Mouse (Mus musculus) heart, embryonic 13.5 days (tissue): ENCODE data around the gene Fbxl18. TPM values are rescaled to one million over a fixed set of nuclear protein-coding genes. Genes with fewer than 3 reads are reported as not detected.

Experiments used
- ATAC-seq: fragments of 200-750 bp; cut with Nextera tagmentation; 2 replicates; pipeline ENCODE4 v1.8.0; 2017; ENCODE audit warnings: moderate TSS enrichment; ENCODE audit not compliant: insufficient number of reproducible peaks, low FRiP score, low TSS enrichment; ENCODE audit errors: extremely low read depth
- H3K27ac ChIP-seq: fragments of 300-500 bp; sonication (generic); replicated peaks from 2 replicates; pipeline ENCODE4 v1.5.1; 2015; ENCODE audit warnings: moderate library complexity, mild to moderate bottlenecking, inconsistent platforms
- H3K27me3 ChIP-seq: fragments of 300-500 bp; sonication (generic); replicated peaks from 2 replicates; pipeline ENCODE4 v1.6.1; 2015; ENCODE audit warnings: mild to moderate bottlenecking, inconsistent platforms
- H3K36me3 ChIP-seq: fragments of 300-500 bp; sonication (generic); 2 replicates; pipeline ENCODE4 v1.6.1; 2015; ENCODE audit warnings: mild to moderate bottlenecking, inconsistent platforms
- H3K4me1 ChIP-seq: fragments of 300-500 bp; sonication (generic); 2 replicates; pipeline ENCODE4 v1.6.1; 2015; ENCODE audit warnings: inconsistent platforms
- H3K4me2 ChIP-seq: fragments of 300-500 bp; sonication (generic); 2 replicates; pipeline ENCODE4 v1.6.1; 2015; ENCODE audit warnings: inconsistent platforms, mild to moderate bottlenecking, moderate library complexity
- H3K4me3 ChIP-seq: fragments of 300-500 bp; sonication (generic); 2 replicates; pipeline ENCODE4 v1.5.1; 2015; ENCODE audit warnings: moderate library complexity, mild to moderate bottlenecking, inconsistent platforms
- H3K9ac ChIP-seq: fragments of 300-500 bp; sonication (generic); 2 replicates; pipeline ENCODE4 v1.6.1; 2015; ENCODE audit warnings: inconsistent platforms, mild to moderate bottlenecking, moderate library complexity
- H3K9me3 ChIP-seq: fragments of 300-500 bp; sonication (generic); 2 replicates; pipeline ENCODE4 v1.6.1; 2016; ENCODE audit warnings: inconsistent platforms
- WGBS: fragments of 180-500 bp; shearing (Covaris S2); methylation state at CpG from one replicate; pipeline ENCODE4 v1.1.7; 2015; ENCODE audit warnings: mixed read lengths; 5-methylcytosine and 5-hydroxymethylcytosine counted together
- polyA plus RNA-seq: library from polyadenylated mRNA; unstranded; fragments of >200 nt; fragmentation: Nextera tagmentation; extraction: Ambion mirVana; gene quantifications from 2 replicates; pipeline ENCODE4 v1.2.1, GENCODE M21; 2015

The Fbxl18 gene
- polyA plus RNA-seq, 1 experiment from 2014 or later: 8.7 TPM

DNA sequence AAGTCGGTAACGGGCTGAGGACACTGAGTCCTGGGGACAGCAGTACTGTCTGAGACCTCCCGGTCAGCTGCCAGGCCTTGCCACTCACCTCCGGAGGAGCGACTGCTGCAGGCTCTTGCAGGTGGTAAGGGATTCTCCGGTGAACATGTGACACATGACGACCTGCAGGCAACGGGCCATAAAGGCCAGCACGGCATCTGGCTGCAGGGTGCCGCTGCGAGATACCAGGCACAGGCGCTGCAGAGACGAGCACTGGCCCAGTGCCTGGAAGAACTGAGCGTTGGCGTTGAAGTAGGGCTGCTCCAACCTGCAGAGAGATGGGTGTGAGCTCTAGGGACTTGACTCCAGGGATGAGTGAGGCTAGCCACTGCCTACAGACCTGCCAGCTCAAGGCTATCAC is 16.7 kb downstream of the Fbxl18 start:
- H3K4me2 ChIP-seq: no peak overlapping the region
- peaks cover 33% of the 10 kb centered on the region for H3K4me1 ChIP-seq
- 69% methylated on average over 15 of the region's 15 CpGs for WGBS
- no peak overlapping the region for H3K27ac ChIP-seq
- H3K9me3 ChIP-seq: peaks cover 5% of the 10 kb centered on the region; the same call in 1 of the 2 replicates
- H3K27me3 ChIP-seq: no peaks in the 10 kb centered on the region
- peaks cover 50% of the 10 kb centered on the region for H3K36me3 ChIP-seq
- no peak for ATAC-seq
- no peak overlapping the region for H3K9ac ChIP-seq
- no peak overlapping the region for H3K4me3 ChIP-seq

DNA sequence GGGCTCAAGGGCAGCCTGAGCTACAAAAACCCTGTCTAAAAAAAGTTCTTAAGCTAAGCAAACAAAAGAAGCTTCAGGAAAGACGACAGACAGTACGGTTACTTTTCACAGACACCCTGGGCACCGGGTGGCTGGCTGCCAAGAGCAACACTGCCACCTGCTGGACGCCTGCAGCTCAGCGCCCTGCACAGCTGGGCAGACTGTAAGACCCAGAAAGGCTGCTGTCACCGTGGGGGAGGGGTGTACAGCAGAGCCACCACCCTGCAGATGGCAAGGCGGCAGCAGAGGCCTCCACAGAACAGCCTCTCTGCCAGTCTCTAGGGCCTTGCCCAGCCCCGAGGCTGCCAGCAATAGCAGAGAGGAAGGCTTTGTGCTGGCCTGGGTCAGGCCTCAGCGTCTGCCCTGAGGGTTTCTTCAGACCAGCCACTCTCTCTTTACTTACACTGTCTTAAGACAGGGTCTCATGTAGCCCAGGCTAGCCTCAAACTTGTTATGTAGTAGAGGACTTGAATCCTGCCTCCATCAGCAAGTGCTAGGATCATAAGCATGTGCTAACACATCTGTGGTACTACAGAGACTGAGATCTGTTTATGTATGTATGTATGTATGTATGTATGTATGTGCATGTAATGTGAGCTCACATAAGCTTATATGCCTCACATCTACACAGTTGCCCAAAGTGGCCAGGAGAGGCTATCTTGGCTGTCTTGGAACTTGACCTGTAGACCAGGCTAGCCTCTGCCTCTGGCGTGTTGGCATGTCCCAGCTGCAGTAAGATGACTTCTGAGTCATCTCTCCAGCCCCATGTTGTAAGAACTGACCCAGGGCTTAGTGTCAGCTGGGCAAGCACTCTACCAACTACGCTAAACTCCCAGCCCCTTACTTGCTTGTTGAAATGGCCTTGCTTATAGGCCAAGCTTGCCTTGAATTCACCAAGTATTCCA is 17.6 kb downstream of the Fbxl18 start:
- peaks cover 6% of the 10 kb centered on the region; the same call in 1 of the 2 replicates for H3K9me3 ChIP-seq
- peaks cover 33% of the 10 kb centered on the region for H3K4me1 ChIP-seq
- H3K36me3 ChIP-seq: peaks cover 55% of the 10 kb centered on the region
- no peak for ATAC-seq
- 29% methylated on average over 11 of the region's 11 CpGs for WGBS
- H3K4me3 ChIP-seq: no peak overlapping the region
- no peak overlapping the region for H3K4me2 ChIP-seq
- 0 out of 2 replicates have a peak overlapping the region, but pooled peaks have one; percentile 1 for H3K9ac ChIP-seq
- H3K27me3 ChIP-seq: no peaks in the 10 kb centered on the region
- no peak overlapping the region for H3K27ac ChIP-seq

DNA sequence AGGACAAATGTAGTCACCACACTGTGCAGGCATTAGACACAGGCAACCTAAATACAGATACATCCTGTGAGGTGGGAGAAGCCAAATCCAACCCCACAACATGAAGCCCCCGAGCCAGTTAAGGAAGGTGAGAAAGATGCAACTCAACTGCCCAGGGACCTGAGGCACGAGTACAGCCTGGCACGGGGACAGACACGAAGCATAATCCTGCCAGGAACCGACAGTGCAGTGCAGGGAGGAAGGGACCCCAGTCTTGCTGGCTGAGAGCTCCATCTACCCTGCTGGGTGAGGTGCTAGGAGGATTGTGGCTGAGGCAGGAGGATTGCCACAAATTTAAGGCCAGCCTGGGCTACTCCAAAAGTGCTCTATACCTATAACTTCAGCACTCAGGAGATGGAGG is 18.3 kb downstream of the Fbxl18 start:
- Histone ChIP-seq H3K9ac (0 out of 2 replicates have a peak overlapping the region, but pooled peaks have one; percentile 1), H3K27ac (no peak overlapping the region), H3K27me3 (no peaks in the 10 kb centered on the region), H3K4me1 (peaks cover 31% of the 10 kb centered on the region), H3K36me3 (peaks cover 60% of the 10 kb centered on the region), H3K4me3 (no peak overlapping the region), H3K4me2 (no peak overlapping the region), H3K9me3 (peaks cover 6% of the 10 kb centered on the region; the same call in 1 of the 2 replicates)
- ATAC-seq: no peak
- WGBS: 87% methylated on average over 5 of the region's 5 CpGs

DNA sequence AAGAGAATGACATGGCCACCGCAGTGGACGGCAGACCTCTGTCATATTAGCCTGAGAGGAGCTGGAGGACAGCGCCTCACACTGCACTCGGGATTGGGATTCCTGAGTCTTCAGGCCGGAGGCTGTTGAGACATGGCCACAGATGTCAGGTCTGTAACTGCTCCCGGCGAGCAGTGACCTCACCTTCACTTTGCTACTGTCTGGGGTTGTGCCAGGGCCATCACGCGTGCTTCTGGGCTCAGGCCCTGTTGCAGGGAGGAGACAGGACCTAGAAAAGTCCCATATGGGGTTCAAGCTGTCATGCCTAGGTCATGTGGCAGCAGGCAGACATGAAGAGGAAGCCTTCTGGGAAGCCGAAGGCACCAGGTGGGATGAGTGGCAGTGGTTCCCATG is 19.7 kb downstream of the Fbxl18 start:
- no peak overlapping the region for H3K4me3 ChIP-seq
- H3K4me1 ChIP-seq: peaks cover 17% of the 10 kb centered on the region
- ATAC-seq: no peak
- peaks cover 6% of the 10 kb centered on the region; the same call in 1 of the 2 replicates for H3K9me3 ChIP-seq
- H3K4me2 ChIP-seq: no peak overlapping the region
- peaks cover 72% of the 10 kb centered on the region for H3K36me3 ChIP-seq
- H3K9ac ChIP-seq: no peak overlapping the region
- no peak overlapping the region for H3K27ac ChIP-seq
- no peaks in the 10 kb centered on the region for H3K27me3 ChIP-seq
- WGBS: 89% methylated on average over 10 of the region's 10 CpGs

DNA sequence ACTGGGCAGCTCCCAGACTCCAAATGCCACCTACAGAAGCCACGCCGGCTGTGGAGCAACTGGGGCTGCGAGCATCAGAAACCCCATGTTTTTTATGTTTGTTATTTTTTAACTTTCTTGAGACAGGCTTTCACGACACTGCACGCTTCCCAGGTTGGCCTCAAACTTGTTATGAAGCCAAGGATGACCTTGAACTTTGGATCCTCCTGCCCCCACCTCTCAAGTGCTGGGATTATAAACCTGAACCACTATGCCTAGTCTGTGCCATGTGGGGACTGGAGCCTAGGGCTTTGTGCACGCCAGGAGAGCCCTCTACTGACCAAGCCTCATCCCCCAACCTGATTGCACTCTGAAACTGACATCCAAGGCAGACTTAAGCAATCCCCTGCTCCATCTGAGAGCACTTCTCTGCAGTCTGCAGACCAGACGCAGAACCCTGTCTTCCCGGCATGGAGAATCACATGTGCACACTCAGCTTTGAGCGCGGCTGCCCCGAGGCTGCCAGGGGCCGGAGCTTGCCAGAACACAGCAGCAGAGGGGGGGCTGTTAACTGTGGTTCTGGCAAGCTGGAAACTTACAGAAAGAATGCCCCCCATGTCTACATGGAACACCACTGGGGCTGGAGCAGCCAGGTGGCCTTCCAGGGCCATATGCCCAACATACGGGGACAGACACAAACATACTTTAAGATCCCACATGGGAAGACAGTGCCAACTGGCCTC is 20.3 kb downstream of the Fbxl18 start:
- H3K36me3 ChIP-seq: peaks cover 75% of the 10 kb centered on the region
- peaks cover 12% of the 10 kb centered on the region for H3K4me1 ChIP-seq
- no peaks in the 10 kb centered on the region for H3K27me3 ChIP-seq
- no peak overlapping the region for H3K9ac ChIP-seq
- WGBS: 89% methylated on average over 13 of the region's 13 CpGs
- H3K9me3 ChIP-seq: peaks cover 6% of the 10 kb centered on the region; the same call in 1 of the 2 replicates
- no peak for ATAC-seq
- no peak overlapping the region for H3K4me3 ChIP-seq
- H3K27ac ChIP-seq: no peak overlapping the region
- H3K4me2 ChIP-seq: no peak overlapping the region

DNA sequence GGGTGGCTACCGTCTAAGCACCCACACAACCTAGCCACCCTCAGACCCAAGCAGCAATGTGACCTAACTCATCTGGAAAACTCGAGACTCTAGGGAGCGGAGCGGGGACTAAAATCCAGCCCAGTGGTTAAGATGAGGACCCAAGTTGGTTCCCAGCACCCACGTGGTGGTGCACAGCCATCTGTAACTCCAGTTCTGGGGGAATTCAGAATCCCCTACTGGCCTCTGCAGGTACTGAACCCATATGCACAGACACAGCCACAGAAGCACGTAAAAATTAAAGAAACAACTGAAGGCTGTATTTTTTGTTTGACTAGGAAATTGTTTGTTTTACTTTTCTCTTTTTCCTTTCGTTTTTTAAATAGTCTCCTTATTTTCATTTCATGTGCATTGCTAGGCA is 21.5 kb downstream of the Fbxl18 start:
- peaks cover 77% of the 10 kb centered on the region for H3K36me3 ChIP-seq
- no peak for ATAC-seq
- H3K9ac ChIP-seq: no peak overlapping the region
- WGBS: 92% methylated on average over 7 of the region's 7 CpGs
- H3K27me3 ChIP-seq: no peaks in the 10 kb centered on the region
- H3K4me3 ChIP-seq: no peak overlapping the region
- H3K4me1 ChIP-seq: peaks cover 6% of the 10 kb centered on the region
- no peak overlapping the region for H3K4me2 ChIP-seq
- peaks cover 6% of the 10 kb centered on the region; the same call in 1 of the 2 replicates for H3K9me3 ChIP-seq
- no peak overlapping the region for H3K27ac ChIP-seq

DNA sequence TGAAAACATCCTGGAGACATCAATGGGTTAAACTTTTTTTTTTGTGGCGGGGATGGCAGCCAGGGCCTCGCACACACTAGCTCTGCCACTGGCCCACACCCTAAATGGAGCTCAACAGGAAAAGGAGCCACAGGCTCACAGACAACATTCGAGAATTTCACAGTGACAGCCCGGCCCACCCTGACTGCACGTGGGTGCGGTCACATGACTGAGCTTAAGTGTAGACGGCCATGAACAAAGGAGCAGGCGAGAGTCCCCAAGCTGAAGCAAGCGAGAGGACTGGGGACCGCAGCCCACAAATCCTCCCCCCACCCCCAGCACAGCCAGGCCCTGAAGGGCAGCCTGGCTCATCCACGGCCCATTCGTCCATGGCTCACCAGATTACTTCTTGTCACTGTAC is 23.5 kb downstream of the Fbxl18 start:
- Histone ChIP-seq H3K36me3 (peaks cover 65% of the 10 kb centered on the region), H3K4me1 (no peaks in the 10 kb centered on the region; the same call in 1 of the 2 replicates), H3K4me2 (no peak overlapping the region), H3K27me3 (no peaks in the 10 kb centered on the region), H3K9me3 (peaks cover 6% of the 10 kb centered on the region; the same call in 1 of the 2 replicates), H3K27ac (no peak overlapping the region), H3K4me3 (no peak overlapping the region), H3K9ac (0 out of 2 replicates have a peak overlapping the region, but pooled peaks have one; percentile 21)
- ATAC-seq: no peak
- 59% methylated on average over 12 of the region's 12 CpGs for WGBS

DNA sequence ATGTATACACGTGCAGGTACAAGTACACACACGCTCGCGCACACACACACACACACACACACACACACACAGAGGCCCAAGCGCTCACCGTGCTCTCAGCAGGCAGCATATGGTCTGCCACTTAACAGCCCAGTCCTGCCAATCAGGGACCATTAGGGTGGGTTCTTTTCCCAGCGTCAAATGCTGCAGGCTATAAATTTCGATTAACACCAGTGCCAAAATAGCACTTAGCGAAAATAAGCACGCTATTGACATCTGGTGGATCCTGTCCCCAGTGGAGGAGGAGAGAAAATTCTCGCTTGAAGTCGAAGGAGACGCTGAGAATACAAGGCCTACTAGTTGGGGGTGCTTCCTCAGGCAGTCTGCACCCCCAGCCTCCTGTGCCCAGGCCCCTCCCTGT is 25.8 kb downstream of the Fbxl18 start:
- WGBS: 85% methylated on average over 13 of the region's 13 CpGs
- no peak overlapping the region for H3K27ac ChIP-seq
- ATAC-seq: no peak

DNA sequence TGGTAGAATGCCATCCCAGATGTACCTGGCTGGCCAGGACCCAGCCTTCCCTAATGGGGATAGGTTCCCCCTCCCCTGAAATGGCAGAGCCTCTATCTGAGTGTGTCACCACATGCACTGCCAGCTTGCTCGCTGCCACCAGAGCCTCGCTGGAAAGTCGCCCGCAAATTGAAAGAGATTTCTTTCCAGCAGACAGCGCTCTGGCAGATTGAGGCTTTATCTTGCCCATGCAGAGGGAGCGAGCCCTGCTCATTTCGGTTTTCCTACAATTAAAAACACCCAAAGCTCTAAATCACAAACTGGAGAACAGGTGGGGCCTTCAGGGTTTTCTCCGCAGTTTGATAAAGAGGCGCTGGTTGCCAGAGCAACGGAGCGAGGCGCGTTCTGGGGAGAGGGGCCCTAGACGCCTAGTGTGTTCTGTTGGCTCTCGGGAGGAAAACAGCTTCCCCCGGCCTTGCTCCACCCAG is 37.4 kb downstream of the Fbxl18 start:
- Histone ChIP-seq H3K36me3 (no peaks in the 10 kb centered on the region), H3K9ac (0 out of 2 replicates have a peak overlapping the region, but pooled peaks have one; percentile 25), H3K9me3 (0 out of 2 replicates have a peak, but pooled peaks cover 9% of the 10 kb centered on the region), H3K4me1 (peaks cover 17% of the 10 kb centered on the region), H3K4me3 (peak overlapping the region; percentile 15; the same call in 1 of the 2 replicates), H3K27ac (no peak overlapping the region), H3K4me2 (peak overlapping the region; percentile 48), H3K27me3 (no peaks in the 10 kb centered on the region)
- 40% methylated on average over 16 of the region's 16 CpGs for WGBS
- no peak for ATAC-seq

More for the DNA sequence above, 25.8 kb downstream of the Fbxl18 start:
- Histone ChIP-seq H3K4me3 (no peak overlapping the region), H3K27me3 (no peaks in the 10 kb centered on the region), H3K4me2 (no peak overlapping the region), H3K4me1 (no peaks in the 10 kb centered on the region), H3K9me3 (peaks cover 6% of the 10 kb centered on the region; the same call in 1 of the 2 replicates), H3K9ac (no peak overlapping the region), H3K36me3 (peaks cover 49% of the 10 kb centered on the region)

DNA sequence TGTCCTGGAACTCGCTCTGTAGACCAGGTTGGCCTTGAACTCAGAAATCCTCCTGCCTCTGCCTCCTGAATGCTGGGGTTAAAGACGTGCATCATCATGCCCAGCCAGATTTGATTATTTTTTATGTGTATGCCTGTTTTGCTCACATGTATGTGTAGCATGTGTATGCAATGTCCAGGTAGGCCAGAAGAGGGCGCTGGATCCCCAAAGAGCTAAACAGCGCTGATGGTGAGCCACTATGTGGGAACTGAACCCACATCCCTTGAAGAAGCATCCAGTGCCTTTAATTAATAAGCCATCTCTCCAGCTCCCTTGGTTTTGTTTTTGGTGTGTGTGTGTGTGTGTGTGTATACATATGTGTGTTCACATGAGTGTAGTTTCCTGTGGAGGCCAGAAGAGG is 38.8 kb downstream of the Fbxl18 start:
- Histone ChIP-seq H3K4me1 (0 out of 2 replicates have a peak, but pooled peaks cover 8% of the 10 kb centered on the region), H3K27ac (no peak overlapping the region), H3K9me3 (0 out of 2 replicates have a peak, but pooled peaks cover 9% of the 10 kb centered on the region), H3K36me3 (no peaks in the 10 kb centered on the region), H3K4me3 (no peak overlapping the region), H3K4me2 (no peak overlapping the region), H3K9ac (no peak overlapping the region), H3K27me3 (no peaks in the 10 kb centered on the region)
- no peak for ATAC-seq
- 62% methylated on average over 4 of the region's 4 CpGs for WGBS

DNA sequence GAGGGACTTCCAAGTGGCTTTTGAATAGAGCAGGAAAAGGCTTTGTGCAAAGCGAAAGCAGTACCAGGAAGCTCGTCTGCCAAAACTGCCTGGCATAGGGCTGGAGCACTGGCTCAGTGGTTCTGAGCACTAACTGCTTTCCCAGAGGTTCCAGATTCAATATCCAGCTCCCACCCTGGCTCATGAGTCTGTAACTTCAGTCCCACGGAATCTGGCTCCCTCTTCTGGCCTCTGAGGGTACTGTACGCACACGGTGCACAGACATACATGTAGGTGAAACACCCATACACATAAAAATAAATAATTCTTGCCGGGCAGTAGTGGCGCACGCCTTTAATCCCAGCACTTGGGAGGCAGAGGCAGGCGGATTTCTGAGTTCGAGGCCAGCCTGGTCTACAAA is 40.3 kb downstream of the Fbxl18 start:
- Histone ChIP-seq H3K27me3 (no peaks in the 10 kb centered on the region), H3K36me3 (no peaks in the 10 kb centered on the region), H3K4me3 (no peak overlapping the region), H3K4me1 (0 out of 2 replicates have a peak, but pooled peaks cover 8% of the 10 kb centered on the region), H3K9me3 (0 out of 2 replicates have a peak, but pooled peaks cover 9% of the 10 kb centered on the region), H3K27ac (no peak overlapping the region), H3K4me2 (no peak overlapping the region), H3K9ac (no peak overlapping the region)
- WGBS: 68% methylated on average over 10 of the region's 10 CpGs
- no peak for ATAC-seq
